Comparison of ENCODE assay signal across 10 mouse cellular contexts in genomic region chr15:30383075-30383842, GRCm38 (mm10).
DNase-seq lines count a peak whose midpoint lies in the region; ATAC-seq lines count a peak whose summit lies in the region.
"Had no signal": no experiment of that assay in that cellular context is flagged by ENCODE, and none has a peak within 500 bp of the region (broad histone marks: within the 10 kb centered on the region; RNA-seq: fewer than 3 reads in every experiment).

No protein-coding gene starts in this region.

- WGBS in heart, embryonic 11.5 days (ENCODE audit: insufficient replicate concordance) = 25% methylated on average over 9 of the region's 9 CpGs
- 20% methylated on average over 9 of the region's 9 CpGs for WGBS in forebrain, embryonic 16.5 days

- H3K9ac ChIP-seq in heart, embryonic 11.5 days (ENCODE audit: low read depth, low read length) = no peak overlapping the region
- H3K9ac ChIP-seq in forebrain, embryonic 16.5 days (replicated peaks; ENCODE audit: low read depth, low read length) = no peak overlapping the region
- H3K9ac ChIP-seq: limb, embryonic 13.5 days had no signal

- no peak overlapping the region for H3K4me3 ChIP-seq in heart, embryonic 11.5 days (ENCODE audit: low read depth, low read length)
- H3K4me3 ChIP-seq in forebrain, embryonic 16.5 days (replicated peaks; ENCODE audit: low read length) = no peak overlapping the region
- H3K4me3 ChIP-seq: limb, embryonic 13.5 days had no signal

- H3K27ac ChIP-seq in heart, embryonic 11.5 days (ENCODE audit: low read depth, low read length) = no peak overlapping the region
- no peak overlapping the region for H3K27ac ChIP-seq in forebrain, embryonic 16.5 days (ENCODE audit: low read length)
- H3K27ac ChIP-seq: limb, embryonic 13.5 days had no signal

- H3K36me3 ChIP-seq in heart, embryonic 11.5 days (ENCODE audit: control insufficient read depth, insufficient read depth, low read length) = no peaks in the 10 kb centered on the region
- no peaks in the 10 kb centered on the region for H3K36me3 ChIP-seq in forebrain, embryonic 16.5 days (ENCODE audit: control insufficient read depth, insufficient read depth)
- H3K36me3 ChIP-seq: limb, embryonic 13.5 days had no signal

- intact Hi-C loops in heart, postnatal 14 days (cut with DNase I) = no loop called here

- ATAC-seq in heart, embryonic 11.5 days (replicated peaks; ENCODE audit: insufficient number of reproducible peaks, low FRiP score, low TSS enrichment) = no peak
- 0 out of 2 replicates have a peak, but pooled peaks have one; percentile 36 for ATAC-seq in forebrain, embryonic 16.5 days
- ATAC-seq in megakaryocyte progenitor cell, adult 5-6 weeks (replicated peaks; ENCODE audit: poor library complexity) = no peak

- no peaks in the 10 kb centered on the region for H3K4me1 ChIP-seq in heart, embryonic 11.5 days (ENCODE audit: control insufficient read depth, insufficient read depth, low read length)
- H3K4me1 ChIP-seq in forebrain, embryonic 16.5 days (replicated peaks; ENCODE audit: control insufficient read depth, insufficient read depth, low read length) = peaks cover 8% of the 10 kb centered on the region

- H3K4me2 ChIP-seq in heart, embryonic 11.5 days = peak overlapping the region; percentile 19; the same call in 1 of the 2 replicates
- H3K4me2 ChIP-seq in forebrain, embryonic 16.5 days (ENCODE audit: low read length) = no peak overlapping the region
- H3K4me2 ChIP-seq: limb, embryonic 13.5 days had no signal

- DNase-seq in heart, postnatal 14 days = no peak
- DNase-seq in retina, embryonic 14.5 days (ENCODE audit: low spot score) = peak; percentile 18
- DNase-seq in retina, postnatal 1 day = no peak
- no peak for DNase-seq in ovary, adult 18-20 months (ENCODE audit: low spot score)
- no peak for DNase-seq in layer of hippocampus, postnatal 25 days (ENCODE audit: extremely low spot score in 1 of 2, low spot score in 1 of 2)
- DNase-seq: layer of hippocampus, adult 9-11 months had no signal

- H3K9me3 ChIP-seq in heart, embryonic 11.5 days (replicated peaks; ENCODE audit: control insufficient read depth, low read length) = no peaks in the 10 kb centered on the region
- no peaks in the 10 kb centered on the region for H3K9me3 ChIP-seq in forebrain, embryonic 16.5 days (ENCODE audit: control insufficient read depth, low read length)
- H3K9me3 ChIP-seq: limb, embryonic 13.5 days had no signal

- H3K27me3 ChIP-seq in heart, embryonic 11.5 days (ENCODE audit: control insufficient read depth, insufficient read depth, low read length) = no peaks in the 10 kb centered on the region
- H3K27me3 ChIP-seq in forebrain, embryonic 16.5 days (replicated peaks; ENCODE audit: control insufficient read depth, insufficient read depth, low read length) = no peaks in the 10 kb centered on the region
- H3K27me3 ChIP-seq: limb, embryonic 13.5 days had no signal
